Mouse (Mus musculus) adrenal gland (tissue): Measurements from ENCODE around the gene Trim17.
"Not testable (repeated sequence)": the region's sequence is repeated elsewhere in the genome, so short reads cannot be mapped to it uniquely, and the experiment has no call there.

Experiments
- intact Hi-C: fragments of 180-260 bp; cut with DNase I; formaldehyde crosslinking; loops from one replicate; pipeline ENCODE4 v1.15.1; 2025

Gene Trim17

DNA sequence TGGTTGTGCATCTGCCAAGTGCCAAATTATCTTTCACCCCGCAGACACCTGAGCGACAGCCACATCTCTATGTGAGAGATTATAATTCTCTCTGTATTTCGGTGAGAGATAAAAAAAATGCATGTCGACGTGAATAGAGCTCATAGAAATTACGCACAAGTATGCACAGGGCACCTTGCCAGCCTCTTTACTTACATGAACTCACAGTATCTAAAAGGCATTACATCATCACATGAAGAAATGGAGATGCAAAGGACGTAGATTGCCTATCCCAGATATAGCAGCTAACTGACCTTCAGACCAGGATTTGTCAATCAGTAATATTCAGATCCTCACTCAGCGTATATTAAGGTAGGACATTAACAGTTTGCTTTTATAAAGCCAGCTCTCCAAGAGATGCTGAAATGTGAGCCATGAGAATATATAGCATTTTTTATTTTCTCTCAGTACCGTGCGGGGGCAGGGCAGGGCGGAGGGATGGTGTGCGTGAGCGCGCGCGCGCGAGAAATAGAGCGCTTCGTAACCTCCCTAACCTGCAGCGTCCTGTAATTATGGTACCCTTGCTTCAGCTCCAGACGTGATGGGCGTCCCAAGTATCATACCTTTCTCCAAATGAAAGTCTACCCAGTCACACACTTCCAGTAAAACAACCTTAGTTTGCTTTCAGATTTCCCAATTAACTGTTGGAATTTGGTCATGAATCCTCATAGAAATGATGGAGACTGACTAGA lies 6.5 kb upstream of the Trim17 start:
- intact Hi-C loops: no loop called here

DNA sequence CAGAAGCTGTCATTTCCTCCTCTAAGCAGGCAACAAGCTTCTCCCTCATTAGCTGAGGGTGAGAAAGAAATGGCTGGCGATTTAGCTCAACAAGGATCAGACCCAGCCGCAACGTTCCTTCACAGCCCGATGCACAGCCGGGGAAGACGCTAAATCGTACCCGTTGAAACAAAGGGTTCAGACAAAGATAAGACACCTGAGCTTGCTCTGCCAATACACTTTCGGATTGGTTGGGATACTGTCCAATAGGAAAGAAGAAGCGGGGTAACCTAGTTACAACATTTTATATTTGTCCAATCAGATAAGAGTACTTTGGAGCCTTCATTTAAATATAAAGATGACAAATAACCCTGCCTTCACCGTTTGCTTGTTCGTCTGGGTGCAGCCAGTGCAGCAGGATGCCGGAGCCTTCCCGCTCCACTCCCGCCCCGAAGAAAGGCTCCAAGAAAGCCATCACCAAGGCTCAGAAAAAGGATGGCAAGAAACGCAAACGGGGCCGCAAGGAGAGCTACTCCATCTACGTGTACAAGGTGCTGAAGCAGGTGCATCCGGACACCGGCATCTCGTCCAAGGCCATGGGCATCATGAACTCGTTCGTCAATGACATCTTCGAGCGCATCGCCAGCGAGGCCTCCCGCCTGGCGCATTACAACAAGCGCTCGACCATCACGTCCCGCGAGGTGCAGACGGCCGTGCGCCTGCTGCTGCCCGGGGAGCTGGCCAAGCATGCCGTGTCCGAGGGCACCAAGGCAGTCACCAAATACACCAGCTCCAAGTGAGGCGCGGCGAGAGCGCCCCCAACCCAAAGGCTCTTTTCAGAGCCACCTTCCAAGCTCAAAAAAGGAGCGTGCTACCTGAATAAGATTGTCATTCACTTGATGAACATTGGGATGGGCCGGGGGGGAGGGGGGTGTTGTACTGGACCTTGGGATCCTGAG lies 5.7 kb upstream of the Trim17 start, which contains the start of gene Hist3h2ba:
TSS of gene Hist3h2ba (plus strand) at position 379 of the 938 bp plus-strand sequence.
- intact Hi-C loops: no loop called here

DNA sequence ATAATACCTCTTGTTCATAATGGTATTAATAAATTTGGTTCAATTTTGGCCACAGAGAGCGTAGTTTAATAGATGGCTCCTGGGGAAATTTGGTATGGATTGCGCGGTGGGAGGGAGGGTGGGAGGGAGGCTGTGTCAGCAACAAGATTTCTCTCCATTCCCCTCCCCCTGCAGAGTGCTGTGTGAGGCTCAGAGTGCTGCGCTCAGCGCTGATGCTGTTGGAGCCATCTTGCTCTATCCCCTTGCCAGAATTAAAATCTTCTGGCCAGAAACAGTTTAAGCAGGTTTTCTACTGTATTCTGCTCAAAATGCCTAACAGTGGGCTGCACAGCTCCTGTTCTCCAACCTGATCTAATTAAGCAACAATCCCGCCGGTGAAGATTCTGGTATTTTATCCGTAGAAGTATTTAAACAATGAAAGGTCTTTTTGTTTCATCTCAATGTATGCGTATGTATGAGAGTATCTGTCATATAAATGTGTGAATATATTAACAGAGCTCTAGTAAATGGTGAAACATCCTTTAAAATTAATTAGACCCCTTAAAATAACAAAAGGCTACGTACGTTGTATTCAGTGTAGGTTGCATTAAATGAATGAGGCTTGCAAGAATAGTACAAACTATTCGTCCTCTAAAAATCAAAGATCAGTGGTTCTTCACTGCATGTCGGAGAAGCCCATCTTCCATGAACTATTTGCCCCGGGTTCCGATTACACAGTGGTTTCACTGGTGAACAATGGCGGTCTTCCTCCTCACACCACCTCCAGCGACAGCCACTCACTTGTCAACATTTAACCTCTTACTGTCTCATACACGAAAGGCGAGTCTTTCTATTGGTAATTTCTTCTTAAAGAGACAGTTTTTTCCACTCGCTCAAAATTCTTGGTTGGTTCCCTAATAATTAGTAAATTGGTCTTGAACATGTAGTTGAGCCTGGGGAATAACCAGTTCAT lies 4.7 kb upstream of the Trim17 start:
- intact Hi-C loops: no loop called here

DNA sequence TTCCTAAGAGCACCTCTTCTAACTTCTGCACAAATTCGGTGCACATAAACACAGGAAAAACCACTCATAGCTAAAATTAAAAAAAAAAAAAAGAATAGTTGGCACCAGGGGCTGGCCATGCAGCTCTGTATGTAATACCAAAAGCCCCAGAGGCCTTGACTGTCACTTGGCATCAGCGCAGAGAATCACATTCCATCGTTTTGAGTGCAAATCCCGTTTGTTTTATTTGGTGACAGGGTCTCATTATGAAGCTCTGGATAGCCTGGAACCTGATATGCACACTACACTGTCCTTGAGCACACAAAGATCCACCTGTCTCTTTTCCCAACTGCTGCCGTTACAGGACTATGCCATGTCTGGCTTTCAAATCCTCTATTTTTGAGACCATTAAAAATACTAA lies 3.3 kb upstream of the Trim17 start:
- intact Hi-C loops: no loop called here

GRCm38 (mm10) chr11:58953351-58954169 lies 925 bp upstream of the Trim17 start:
- intact Hi-C loops: no loop called here

- intact Hi-C loops: not testable (repeated sequence)
Measured at GRCm38 (mm10) chr11:58954170-58954419, 390 bp upstream of the Trim17 start.

- intact Hi-C loops: no loop called here
Measured at GRCm38 (mm10) chr11:58955143-58955867, 820 bp downstream of the Trim17 start.

- intact Hi-C loops: no loop called here
Measured at GRCm38 (mm10) chr11:58955868-58956257, 1.4 kb downstream of the Trim17 start.

DNA sequence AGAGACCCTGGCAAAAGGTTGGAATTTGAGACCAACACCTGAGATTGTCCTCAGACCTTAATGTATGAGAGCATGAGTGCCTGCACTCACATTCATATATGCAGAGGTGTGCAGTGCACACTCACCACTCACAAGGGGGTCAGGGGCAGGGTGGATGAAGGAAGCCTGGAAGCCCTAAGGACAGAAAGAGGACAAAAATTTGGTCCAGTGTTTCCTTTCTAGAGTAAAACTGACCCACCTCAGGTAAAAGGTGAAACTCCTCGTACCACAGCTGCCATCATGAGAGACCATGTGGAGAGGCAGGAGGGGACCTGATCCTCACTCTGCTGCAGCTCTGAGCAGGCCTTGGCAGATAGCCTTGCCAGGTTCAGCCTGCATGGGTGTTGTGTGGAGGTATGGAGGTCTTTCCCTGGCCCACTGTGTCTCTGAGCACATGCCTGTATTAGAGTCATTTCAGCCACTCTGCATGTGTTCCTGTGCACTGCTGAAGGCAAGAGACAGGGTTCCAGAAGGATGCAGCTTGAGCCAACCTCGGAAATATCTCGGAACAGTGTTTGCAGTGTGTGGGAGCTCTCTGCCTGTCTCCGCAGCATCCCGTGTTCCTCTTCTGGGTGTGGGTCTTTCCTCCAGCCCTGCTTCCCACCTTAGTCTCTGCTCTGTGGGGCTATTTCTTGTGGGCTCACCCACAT lies 2.9 kb downstream of the Trim17 start:
- intact Hi-C loops: no loop called here

- intact Hi-C loops: no loop called here
Measured at GRCm38 (mm10) chr11:58958536-58958935, 4.1 kb downstream of the Trim17 start.

GRCm38 (mm10) chr11:58959186-58959825 lies 4.8 kb downstream of the Trim17 start:
- intact Hi-C loops: no loop called here

DNA sequence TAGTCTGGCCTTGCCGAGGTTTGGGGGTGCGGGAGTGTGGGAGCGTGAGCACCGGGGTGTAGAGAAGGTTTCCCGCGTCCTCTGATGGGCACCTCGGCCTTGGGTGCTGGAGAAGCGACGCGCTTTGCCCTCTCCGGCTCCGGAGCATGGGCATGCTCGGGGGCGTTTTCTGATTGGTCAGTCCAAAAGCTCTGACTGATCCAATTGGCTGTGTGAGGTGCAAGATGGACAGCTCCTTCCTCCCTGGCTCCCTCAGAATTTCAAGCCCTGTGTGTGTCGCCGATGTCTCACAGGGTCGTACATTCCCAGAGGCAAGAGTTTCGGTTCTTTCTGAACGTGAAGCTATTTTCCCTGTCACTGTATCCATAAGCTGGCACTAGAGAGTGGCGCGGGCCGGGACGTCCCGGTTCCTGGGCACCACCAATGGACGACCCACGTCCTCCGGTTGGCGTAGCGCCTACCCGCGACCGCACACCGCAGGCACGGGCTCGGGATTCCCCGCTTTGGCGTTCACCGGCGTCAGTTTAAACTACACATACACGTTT lies 5.5 kb downstream of the Trim17 start:
- intact Hi-C loops: no loop called here

DNA sequence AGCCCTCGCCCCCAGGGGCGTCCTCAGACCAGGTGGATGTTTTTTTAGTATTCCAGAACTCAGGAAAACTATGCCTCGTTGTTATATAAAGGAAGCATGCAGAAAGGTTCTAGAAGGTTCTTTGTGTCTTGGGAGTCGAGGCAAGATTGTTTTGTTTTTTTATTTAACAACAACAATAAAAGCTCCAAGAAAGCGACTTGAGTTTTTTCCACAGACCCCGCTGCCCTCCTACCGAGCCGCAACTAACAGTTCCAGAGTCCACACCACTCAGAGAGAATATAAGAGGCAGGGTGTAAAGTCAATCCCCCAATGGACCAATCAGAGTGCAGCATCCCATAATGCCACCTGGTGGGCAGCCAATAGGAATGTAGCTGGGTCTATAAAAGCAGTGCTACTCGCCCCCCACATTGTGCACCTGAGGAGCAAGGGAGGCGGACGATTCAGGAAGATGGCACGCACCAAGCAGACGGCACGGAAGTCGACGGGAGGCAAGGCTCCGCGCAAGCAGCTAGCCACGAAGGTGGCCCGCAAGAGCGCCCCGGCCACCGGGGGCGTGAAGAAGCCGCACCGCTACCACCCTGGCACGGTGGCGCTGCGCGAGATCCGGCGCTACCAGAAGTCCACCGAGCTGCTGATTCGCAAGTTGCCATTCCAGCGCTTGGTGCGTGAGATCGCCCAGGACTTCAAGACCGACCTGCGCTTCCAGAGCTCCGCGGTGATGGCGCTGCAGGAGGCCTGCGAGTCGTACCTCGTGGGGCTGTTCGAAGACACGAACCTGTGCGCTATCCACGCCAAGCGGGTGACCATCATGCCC lies 7.1 kb downstream of the Trim17 start:
- intact Hi-C loops: no loop called here

DNA sequence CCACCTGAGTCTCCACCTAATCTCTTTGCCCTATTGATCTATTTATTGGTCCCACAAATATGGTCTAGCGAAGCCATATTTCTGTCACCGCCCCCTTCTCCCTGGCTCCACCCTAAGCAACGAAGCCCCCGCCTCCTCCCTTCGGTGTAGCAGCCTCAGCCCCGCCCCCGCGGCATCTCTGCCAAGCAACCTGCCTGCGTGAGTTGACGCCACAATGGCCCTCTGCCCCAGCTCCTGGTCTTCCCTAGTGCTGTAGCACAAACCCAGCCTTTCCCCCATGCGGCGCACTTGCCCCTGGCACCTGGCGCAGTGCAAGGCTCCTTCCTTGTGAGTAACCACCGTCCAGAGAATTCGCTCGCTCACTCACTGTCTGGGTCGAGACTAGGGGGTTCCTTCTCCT lies 9.1 kb downstream of the Trim17 start:
- intact Hi-C loops: no loop called here

GRCm38 (mm10) chr11:58964216-58964615 lies 9.7 kb downstream of the Trim17 start:
- intact Hi-C loops: no loop called here

GRCm38 (mm10) chr11:58965001-58965760 lies 10.7 kb downstream of the Trim17 start:
- intact Hi-C loops: no loop called here

DNA sequence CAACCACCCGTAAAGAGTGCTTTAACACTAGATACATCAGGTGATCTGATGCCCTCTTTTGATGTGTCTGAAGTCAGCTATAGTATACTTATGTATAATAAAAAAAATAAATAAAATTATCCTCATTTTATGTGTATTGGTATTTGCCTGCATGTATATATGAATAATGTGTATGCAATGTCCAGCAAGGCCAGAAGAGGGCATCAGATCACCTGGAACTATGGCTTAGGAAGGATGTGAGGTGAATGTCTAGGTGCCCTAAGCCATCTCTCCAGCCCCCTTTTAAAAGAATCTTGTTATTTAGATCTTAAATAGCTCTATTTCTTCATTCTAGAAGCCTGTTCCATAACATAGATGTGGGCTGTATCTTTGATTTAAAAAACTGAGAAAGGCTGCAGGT lies 12.9 kb downstream of the Trim17 start:
- intact Hi-C loops: no loop called here
